Mouse (Mus musculus) myocyte (in vitro differentiated cells): ENCODE measurements around the gene Cacng8.

Experiments used
- CEBPB ChIP-seq: IDR thresholded peaks from 2 replicates; pipeline ENCODE4 v1.6.1; 2011; ENCODE audit warnings: mild to moderate bottlenecking, moderate library complexity; ENCODE audit not compliant: poor library complexity, insufficient read depth, severe bottlenecking
- E2F4 ChIP-seq: IDR thresholded peaks from one replicate; pipeline ENCODE4 v1.6.1; 2011; ENCODE audit warnings: mild to moderate bottlenecking, control low read depth, moderate library complexity; ENCODE audit not compliant: insufficient read depth
- MAX ChIP-seq: IDR thresholded peaks from one replicate; pipeline ENCODE4 v1.6.1; 2011; ENCODE audit warnings: low read depth, mild to moderate bottlenecking, control low read depth
- MYOD1 ChIP-seq, 3 experiments: IDR thresholded peaks; one replicate each; pipeline ENCODE4 v1.6.1; 2011; ENCODE audit warnings: control low read depth in 2 of 3, low read depth in 2 of 3, mild to moderate bottlenecking in 2 of 3, moderate library complexity in 1 of 3; ENCODE audit not compliant: insufficient read length in 2 of 3, control insufficient read depth in 1 of 3
- MYOG ChIP-seq, 3 experiments: IDR thresholded peaks; one replicate each; pipeline ENCODE4 v1.6.1; 2011; ENCODE audit warnings: control low read depth in 2 of 3, low read depth in 2 of 3, mild to moderate bottlenecking in 2 of 3; ENCODE audit not compliant: insufficient read length in 2 of 3, control insufficient read depth in 1 of 3, insufficient read depth in 1 of 3
- POLR2A ChIP-seq: IDR thresholded peaks from one replicate; pipeline ENCODE4 v1.6.1; 2011; ENCODE audit warnings: low read depth, mild to moderate bottlenecking, control low read depth, moderate library complexity; ENCODE audit not compliant: insufficient read length
- POLR2AphosphoS2 ChIP-seq: IDR thresholded peaks from one replicate; pipeline ENCODE4 v1.6.1; 2011; ENCODE audit warnings: low read depth, control low read depth; ENCODE audit not compliant: insufficient read length
- REST ChIP-seq: IDR thresholded peaks from one replicate; pipeline ENCODE4 v1.6.1; 2011; ENCODE audit warnings: mild to moderate bottlenecking, control low read depth, moderate library complexity; ENCODE audit not compliant: insufficient read depth, insufficient read length
- SRF ChIP-seq: IDR thresholded peaks from one replicate; pipeline ENCODE4 v1.6.1; 2011; ENCODE audit warnings: low read depth; ENCODE audit not compliant: control insufficient read depth, insufficient read length
- TCF12 ChIP-seq: IDR thresholded peaks from one replicate; pipeline ENCODE4 v1.6.1; 2011; ENCODE audit warnings: mild to moderate bottlenecking, control low read depth; ENCODE audit not compliant: poor library complexity, insufficient read depth, severe bottlenecking
- USF1 ChIP-seq: IDR thresholded peaks from one replicate; pipeline ENCODE4 v1.6.1; 2011; ENCODE audit warnings: low read depth, mild to moderate bottlenecking, control low read depth, moderate library complexity

DNA sequence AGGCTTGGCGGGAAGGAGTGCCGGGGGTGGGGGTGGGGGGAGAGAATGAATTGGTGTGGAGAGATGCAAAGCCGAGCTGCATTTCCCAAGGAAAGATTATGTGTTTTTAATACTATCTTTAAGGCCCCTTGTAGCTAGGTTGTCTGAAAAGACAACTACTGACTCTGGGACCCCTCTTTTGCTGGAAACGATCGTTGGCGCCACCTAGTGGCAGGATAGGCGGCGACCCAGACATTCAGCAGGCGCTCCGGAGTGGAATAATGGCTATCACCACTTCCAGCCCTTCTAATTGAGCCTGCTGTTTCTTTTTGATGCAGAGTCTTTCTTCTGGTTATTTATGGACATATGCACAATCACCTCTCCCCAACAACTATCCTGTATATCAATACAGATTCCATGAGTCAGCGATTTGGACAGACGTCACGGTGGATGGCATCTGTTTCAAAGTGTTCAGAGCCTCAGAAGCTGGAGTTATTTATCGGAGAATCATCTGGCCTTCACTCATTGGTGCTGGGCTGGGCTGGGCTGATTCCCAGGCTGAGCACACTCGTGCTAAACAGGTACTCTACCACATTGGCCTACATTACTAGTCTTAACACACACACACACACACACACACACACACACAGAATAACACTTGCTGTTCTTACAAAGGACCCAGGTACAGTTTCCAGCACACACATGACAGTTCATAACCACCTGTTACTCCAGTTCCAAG lies 58.4 kb downstream of the Cacng8 start:
- TF ChIP-seq E2F4 (no peak), MAX (no peak), MYOG (IDR thresholded peaks at IDR 0.05; ENCODE audit: control insufficient read depth in 1 of 3, insufficient read depth in 1 of 3, insufficient read length in 2 of 3, low read depth in 2 of 3) (no peak), POLR2A (no peak), TCF12 (no peak), POLR2AphosphoS2 (no peak), USF1 (no peak), SRF (no peak), MYOD1 (IDR thresholded peaks at IDR 0.05; ENCODE audit: control insufficient read depth in 1 of 3, insufficient read length in 2 of 3, low read depth in 2 of 3) (peak in 1 of 3 experiments; percentile 24), CEBPB (no peak), REST (no peak)
